Mouse (Mus musculus): ENCODE measurements around the gene Hspa1a. TPM values are rescaled to one million over a fixed set of nuclear protein-coding genes. Genes with fewer than 3 reads are reported as not detected.

Hspa1a gene
- 239 and 1,296 TPM in 2 replicates for polyA plus RNA-seq (2012)

GRCm38 (mm10) chr17:34972069-34972749, at the start of gene Hspa1a, which contains the start of gene Hspa1l:
TSS of gene Hspa1a (minus strand) at chr17:34972156.
TSS of gene Hspa1l (plus strand) at chr17:34972703.

GRCm38 (mm10) chr17:35016376-35016775, 44.4 kb upstream of the Hspa1a start, which contains the start of gene Vwa7:
TSS of gene Vwa7 (plus strand) at chr17:35016579.

GRCm38 (mm10) chr17:35000717-35001451, 28.9 kb upstream of the Hspa1a start, which contains the start of gene Vars:
TSS of gene Vars (plus strand) at chr17:35000987.

DNA sequence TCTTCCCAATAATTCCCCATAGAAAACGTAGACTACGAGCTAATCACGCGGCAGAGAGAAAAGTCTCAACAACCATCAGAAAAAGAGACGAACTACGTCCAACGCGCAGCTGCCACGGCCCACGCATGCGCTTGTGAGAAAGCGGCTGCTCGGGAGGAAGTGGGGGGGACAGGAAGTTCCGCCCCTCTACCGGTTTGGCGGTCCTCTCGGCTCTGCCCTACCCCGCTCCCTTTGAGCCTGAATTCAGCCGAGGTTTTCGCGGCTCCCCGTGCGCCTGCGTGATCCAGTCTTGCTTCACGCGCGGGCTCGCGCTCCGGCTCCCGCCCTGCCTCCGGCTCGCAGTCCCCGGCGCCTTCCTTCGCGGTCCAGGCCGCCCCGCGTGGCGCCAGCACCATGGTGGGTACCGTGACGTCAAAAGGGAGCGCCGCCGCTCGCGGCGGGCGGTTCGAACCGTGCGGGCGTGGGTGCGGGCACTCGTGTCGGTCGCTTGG, 9.8 kb upstream of the Hspa1a start, which contains the start of gene Lsm2:
Gene Lsm2 (plus strand): TSS at position 173 of the 491 bp plus-strand sequence.

DNA sequence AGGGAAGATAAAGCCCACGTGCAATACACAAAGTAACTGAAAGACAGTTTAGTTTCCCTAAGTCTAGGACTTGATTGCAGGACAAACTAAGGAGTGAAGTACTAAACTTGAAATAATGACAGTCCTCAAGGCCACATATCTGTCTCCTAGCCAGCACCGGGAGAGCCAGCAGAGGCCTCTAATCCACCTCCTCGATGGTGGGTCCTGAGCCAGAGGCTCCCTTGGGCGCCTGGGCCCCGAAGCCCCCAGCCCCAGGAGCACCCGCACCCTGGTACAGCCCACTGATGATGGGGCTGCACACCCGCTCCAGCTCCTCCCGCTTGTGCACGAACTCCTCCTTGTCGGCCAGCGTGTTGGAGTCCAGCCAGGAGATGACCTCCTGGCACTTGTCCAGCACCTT, 2.1 kb downstream of the Hspa1a start, which contains the start of gene Gm20481:
Gene Gm20481 (plus strand): TSS at position 91 of the 400 bp plus-strand sequence.

GRCm38 (mm10) chr17:34959130-34959778, 12.7 kb downstream of the Hspa1a start, which contains the start of gene Hspa1b:
TSS of gene Hspa1b (minus strand) at chr17:34959238.

GRCm38 (mm10) chr17:34931061-34931734, 40.8 kb downstream of the Hspa1a start, which contains the start of gene Neu1:
TSS of gene Neu1 (plus strand) at chr17:34931253.

Other genes with a start within 250 kb of the Hspa1a start
- gene C4b, start 228.3 kb downstream of the Hspa1a start, polyA plus RNA-seq (2012), result 0.17 and 0.61 TPM in 2 replicates
- gene Cyp21a1, start 167.6 kb downstream of the Hspa1a start, polyA plus RNA-seq (2012), result not detected in 2 replicates
- gene Stk19, start 135.2 kb downstream of the Hspa1a start, polyA plus RNA-seq (2012), result 65.1 and 75.3 TPM in 2 replicates
- 106 TPM in 2 replicates for gene Dxo, start 135.1 kb downstream of the Hspa1a start, polyA plus RNA-seq (2012)
- gene Skiv2l, start 121.9 kb downstream of the Hspa1a start, polyA plus RNA-seq (2012), result 63.8 and 69.0 TPM in 2 replicates
- gene Nelfe, start 121.8 kb downstream of the Hspa1a start, polyA plus RNA-seq (2012), result 308 and 315 TPM in 2 replicates
- 0.13 TPM in 1 of 2 replicates, not detected in the other for gene Cfb, start 109.6 kb downstream of the Hspa1a start, polyA plus RNA-seq (2012)
- gene Zbtb12, start 92.7 kb downstream of the Hspa1a start, polyA plus RNA-seq (2012), result 51.5 and 66.6 TPM in 2 replicates
- not detected in 2 replicates for gene Gm20547, start 90.1 kb downstream of the Hspa1a start, polyA plus RNA-seq (2012)
- gene C2, start 73.9 kb downstream of the Hspa1a start, polyA plus RNA-seq (2012), result 2.0 and 2.3 TPM in 2 replicates
- 441 and 469 TPM in 2 replicates for gene Ehmt2, start 73.7 kb downstream of the Hspa1a start, polyA plus RNA-seq (2012)
- gene Slc44a4, start 57.7 kb downstream of the Hspa1a start, polyA plus RNA-seq (2012), result not detected in 2 replicates
- 52.4 and 79.9 TPM in 2 replicates for gene Neu1, start 40.9 kb downstream of the Hspa1a start, polyA plus RNA-seq (2012)
- gene Hspa1b, start 12.9 kb downstream of the Hspa1a start, polyA plus RNA-seq (2012), result 425 and 1,961 TPM in 2 replicates
- 0.52 TPM in 1 of 2 replicates, not detected in the other for gene Gm20481, start 2.2 kb downstream of the Hspa1a start, polyA plus RNA-seq (2012)
- gene Hspa1l, start 547 bp upstream of the Hspa1a start, polyA plus RNA-seq (2012), result 0.06 TPM in 1 of 2 replicates, not detected in the other
- gene Lsm2, start 9.7 kb upstream of the Hspa1a start, polyA plus RNA-seq (2012), result 154 and 167 TPM in 2 replicates
- gene Vars, start 28.8 kb upstream of the Hspa1a start, polyA plus RNA-seq (2012), result 841 and 875 TPM in 2 replicates
- gene Vwa7, start 44.4 kb upstream of the Hspa1a start, polyA plus RNA-seq (2012), result 0.24 and 0.38 TPM in 2 replicates
- gene Sapcd1, start 55.9 kb upstream of the Hspa1a start, polyA plus RNA-seq (2012), result 6.0 and 11.9 TPM in 2 replicates
- 3.4 and 5.4 TPM in 2 replicates for gene Msh5, start 74.6 kb upstream of the Hspa1a start, polyA plus RNA-seq (2012)
- gene Clic1, start 77.8 kb upstream of the Hspa1a start, polyA plus RNA-seq (2012), result 109 and 129 TPM in 2 replicates
- 33.8 and 58.4 TPM in 2 replicates for gene Ddah2, start 86.9 kb upstream of the Hspa1a start, polyA plus RNA-seq (2012)
- 0.09 TPM in 1 of 2 replicates, not detected in the other for gene Ly6g6c, start 93.2 kb upstream of the Hspa1a start, polyA plus RNA-seq (2012)
- gene Mpig6b, start 94.0 kb upstream of the Hspa1a start, polyA plus RNA-seq (2012), result 0.04 TPM in 1 of 2 replicates, not detected in the other
- gene Ly6g6e, start 104.7 kb upstream of the Hspa1a start, polyA plus RNA-seq (2012), result not detected in 2 replicates
- 0.26 TPM in 1 of 2 replicates, not detected in the other for gene Ly6g6d, start 105.9 kb upstream of the Hspa1a start, polyA plus RNA-seq (2012)
- gene Ly6g6f, start 113.5 kb upstream of the Hspa1a start, polyA plus RNA-seq (2012), result 0.06 and 0.28 TPM in 2 replicates
- gene Abhd16a, start 117.1 kb upstream of the Hspa1a start, polyA plus RNA-seq (2012), result 118 and 123 TPM in 2 replicates
- gene Ly6g5c, start 136.1 kb upstream of the Hspa1a start, polyA plus RNA-seq (2012), result not detected in 2 replicates
- 0.45 and 0.69 TPM in 2 replicates for gene Ly6g5b, start 143.3 kb upstream of the Hspa1a start, polyA plus RNA-seq (2012)
- 73.8 and 84.9 TPM in 2 replicates for gene Gpank1, start 149.3 kb upstream of the Hspa1a start, polyA plus RNA-seq (2012)
- gene Csnk2b, start 149.9 kb upstream of the Hspa1a start, polyA plus RNA-seq (2012), result 77.7 and 78.6 TPM in 2 replicates
- 4.1 and 4.4 TPM in 2 replicates for gene D17H6S53E, start 154.2 kb upstream of the Hspa1a start, polyA plus RNA-seq (2012)
- gene Apom, start 159.9 kb upstream of the Hspa1a start, polyA plus RNA-seq (2012), result 0.37 and 0.84 TPM in 2 replicates
- gene Bag6, start 163.0 kb upstream of the Hspa1a start, polyA plus RNA-seq (2012), result 683 and 812 TPM in 2 replicates
- gene Prrc2a, start 192.7 kb upstream of the Hspa1a start, polyA plus RNA-seq (2012), result 1,479 and 1,500 TPM in 2 replicates
- 3.5 and 4.0 TPM in 2 replicates for gene Aif1, start 203.9 kb upstream of the Hspa1a start, polyA plus RNA-seq (2012)
- gene Lst1, start 216.3 kb upstream of the Hspa1a start, polyA plus RNA-seq (2012), result 3.8 and 6.6 TPM in 2 replicates
- 14.0 and 15.6 TPM in 2 replicates for gene Ltb, start 222.3 kb upstream of the Hspa1a start, polyA plus RNA-seq (2012)
- gene Tnf, start 229.9 kb upstream of the Hspa1a start, polyA plus RNA-seq (2012), result 12.8 and 21.1 TPM in 2 replicates
- gene Lta, start 233.2 kb upstream of the Hspa1a start, polyA plus RNA-seq (2012), result 0.10 and 0.22 TPM in 2 replicates
- not detected in 2 replicates for gene Gm16181, start 248.7 kb upstream of the Hspa1a start, polyA plus RNA-seq (2012)

All from megakaryocyte-erythroid progenitor cell, adult 5 weeks (primary cell).